Mouse (Mus musculus) left cerebral cortex, adult 8-10 months (tissue): ENCODE results near the gene Il17c. TPM values are rescaled to one million over a fixed set of nuclear protein-coding genes. Genes with fewer than 3 reads are reported as not detected.
A peak's percentile ranks its signal among the peaks of the same experiment; 100 is the strongest.

ENCODE experiments used
- DNase-seq, 2 experiments: peaks; one replicate each; pipeline ENCODE4 v3.0.0; 2022; ENCODE audit warnings: low spot score in 2 of 2
- total RNA-seq, 4 experiments: library from RNA; stranded (reverse); gene quantifications; 2 replicates each; pipeline ENCODE4 v1.2.4; 2022

The Il17c gene
- total RNA-seq: not detected

DNA sequence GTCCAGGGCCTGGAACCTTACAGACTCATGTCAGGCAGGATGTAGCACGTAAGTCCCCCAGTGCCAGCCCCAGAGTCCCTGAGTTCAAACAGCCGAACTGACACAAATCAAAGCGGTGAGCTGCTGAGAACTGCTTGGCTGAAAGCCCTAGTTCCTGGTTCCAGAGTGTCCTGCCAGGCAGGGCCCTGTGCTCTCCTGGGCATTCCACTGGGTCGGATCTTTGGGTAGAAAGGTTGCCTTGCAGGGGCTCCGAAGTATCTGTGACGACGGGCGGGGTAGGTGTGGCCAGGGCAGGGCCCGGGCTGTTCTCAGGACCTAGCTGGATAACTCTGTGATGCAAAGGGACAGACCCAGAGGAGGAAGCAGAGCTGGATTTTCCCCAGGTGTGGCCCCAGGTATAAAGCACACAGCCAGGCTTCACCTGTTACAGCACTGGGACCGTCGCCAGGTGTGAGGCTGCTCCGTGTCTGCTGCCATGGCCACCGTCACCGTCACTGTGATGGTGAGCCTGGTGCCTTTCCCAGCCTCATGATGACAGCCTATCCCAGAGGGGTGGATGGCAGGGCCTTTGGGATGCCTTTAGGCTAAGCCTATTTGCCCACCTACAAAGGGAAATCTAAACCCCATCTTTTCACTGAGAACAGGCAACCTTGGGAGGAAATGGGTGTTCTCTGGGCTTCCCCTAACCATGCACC lies at the start of gene Il17c:
TSS of gene Il17c (plus strand) at position 645 of the 695 bp plus-strand sequence.
- no peak for DNase-seq

- no peak for DNase-seq
These were observed 46.5 kb upstream of the Il17c start for GRCm38 (mm10) chr8:122375320-122375719.

- no peak for DNase-seq
These were observed 46.0 kb upstream of the Il17c start for GRCm38 (mm10) chr8:122375751-122376364.

- DNase-seq: peak; percentile 96 to 99
These were observed 45.2 kb upstream of the Il17c start, which contains the start of gene Zc3h18 for GRCm38 (mm10) chr8:122376365-122377231. TSS of gene Zc3h18 (plus strand) at chr8:122376609.

DNA sequence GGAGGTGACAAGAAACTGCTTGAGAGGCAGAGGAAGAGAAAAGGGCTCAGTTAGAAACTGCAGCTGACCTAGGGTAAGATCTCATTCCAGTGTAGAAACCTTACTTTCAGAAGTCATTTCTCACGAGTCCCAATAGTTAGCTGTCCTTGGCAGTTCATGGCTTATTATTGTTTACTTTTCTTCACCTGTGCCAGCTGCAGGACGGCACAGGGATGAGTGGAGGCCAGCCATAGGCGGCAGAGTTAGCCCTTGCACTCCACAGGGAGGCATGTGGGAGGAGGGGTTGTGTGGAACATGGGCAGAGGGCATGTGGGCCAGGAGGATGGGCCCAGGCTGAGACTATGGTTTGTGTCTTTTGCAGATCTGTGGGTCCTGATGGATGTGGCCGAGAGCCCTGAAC lies 38.8 kb upstream of the Il17c start:
- no peak for DNase-seq

GRCm38 (mm10) chr8:122389357-122389756 lies 32.5 kb upstream of the Il17c start:
- no peak for DNase-seq

DNA sequence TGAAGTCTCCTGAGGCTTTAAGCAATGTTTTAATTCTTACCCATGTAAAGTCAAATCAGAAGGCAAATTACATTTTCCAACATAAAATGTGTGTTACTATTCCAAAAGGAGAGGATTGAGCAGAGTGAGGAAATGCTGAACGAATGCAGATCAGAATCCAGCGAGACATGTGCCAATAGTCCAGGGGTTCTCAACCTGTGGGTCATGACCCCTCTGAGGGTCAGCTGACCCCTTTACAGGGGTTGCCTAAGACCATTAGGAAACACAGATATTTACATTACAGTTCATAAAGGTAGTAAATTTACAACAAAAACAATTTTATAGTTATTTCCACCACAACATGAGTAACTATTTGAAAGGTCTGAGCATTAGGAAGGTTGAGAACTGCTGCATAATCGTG lies 31.1 kb upstream of the Il17c start:
- no peak for DNase-seq

DNA sequence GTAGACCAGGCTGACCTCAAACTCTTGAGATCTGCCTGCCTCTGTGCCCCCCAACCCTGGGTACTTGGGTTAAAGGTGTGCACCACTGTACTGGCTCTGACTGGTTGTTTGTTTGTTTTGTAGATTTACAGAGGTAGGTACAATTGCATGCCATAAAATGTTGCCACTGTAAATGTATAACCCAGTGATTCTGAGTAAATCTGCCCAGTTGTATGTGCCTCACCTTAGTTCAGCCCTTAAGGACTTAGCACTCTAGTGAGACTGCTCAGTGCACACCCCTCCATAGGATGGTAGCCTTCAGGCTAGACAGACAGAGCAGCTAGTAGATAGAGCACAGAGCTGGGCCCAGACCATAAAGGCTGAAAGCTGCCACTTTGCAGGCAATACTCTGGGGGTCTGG lies 28.1 kb upstream of the Il17c start:
- no peak for DNase-seq

DNA sequence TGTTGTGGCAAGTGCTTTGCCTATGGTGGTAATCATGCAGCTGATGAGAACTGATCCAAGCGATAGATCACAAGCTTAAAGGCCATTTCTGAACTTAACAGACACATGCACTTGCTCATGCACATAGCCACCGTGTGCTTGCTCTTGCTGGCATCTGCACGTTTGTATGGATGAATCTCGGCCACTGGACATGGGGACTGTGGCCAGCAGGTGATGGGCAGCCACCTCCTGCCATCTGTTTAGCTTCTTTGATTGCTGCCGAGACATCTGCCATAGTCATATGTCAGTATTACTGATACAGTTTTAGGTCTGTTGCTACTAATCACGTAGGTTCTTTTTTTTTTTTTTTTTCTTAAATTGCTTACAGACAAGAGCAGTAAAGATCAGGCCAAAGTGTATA lies 26.5 kb upstream of the Il17c start:
- no peak for DNase-seq

- no peak for DNase-seq
These were observed 23.6 kb upstream of the Il17c start for GRCm38 (mm10) chr8:122398186-122398585.

DNA sequence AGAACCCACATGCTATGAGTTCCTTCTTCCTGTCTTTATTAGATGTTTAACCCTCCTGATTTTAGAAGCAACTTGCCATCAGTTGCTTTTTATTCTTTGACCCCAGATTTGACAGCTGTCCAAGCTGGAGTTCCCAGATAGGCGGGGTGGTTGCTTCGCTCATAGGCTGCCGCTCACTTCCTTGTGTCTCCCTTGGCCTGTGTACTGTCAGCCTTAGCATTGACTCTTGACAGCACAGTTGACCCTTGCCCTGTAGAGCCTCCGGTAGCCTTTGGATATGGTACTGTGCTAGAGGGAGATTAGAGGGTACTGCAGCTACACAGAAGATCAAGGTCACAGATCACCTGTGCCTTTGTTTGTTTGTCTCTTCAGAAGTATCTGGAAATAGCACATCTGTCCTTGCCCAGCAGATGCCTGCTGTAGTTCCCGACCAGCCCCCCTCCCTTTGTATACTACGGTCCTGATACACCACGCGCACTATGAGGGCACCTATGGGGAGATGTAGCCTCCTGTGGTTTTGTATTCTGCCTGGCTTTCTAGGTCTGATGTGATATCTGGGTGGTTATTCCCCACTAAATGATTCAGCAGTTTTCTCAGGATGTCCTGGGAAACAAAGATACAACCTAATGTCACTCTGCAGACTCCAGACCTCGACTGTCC lies 16.5 kb upstream of the Il17c start:
- no peak for DNase-seq

GRCm38 (mm10) chr8:122407678-122408077 lies 14.1 kb upstream of the Il17c start:
- DNase-seq: no peak

GRCm38 (mm10) chr8:122414311-122414710 lies 7.5 kb upstream of the Il17c start:
- DNase-seq: no peak

- no peak for DNase-seq
These were observed 6.3 kb upstream of the Il17c start for GRCm38 (mm10) chr8:122415554-122415953.

DNA sequence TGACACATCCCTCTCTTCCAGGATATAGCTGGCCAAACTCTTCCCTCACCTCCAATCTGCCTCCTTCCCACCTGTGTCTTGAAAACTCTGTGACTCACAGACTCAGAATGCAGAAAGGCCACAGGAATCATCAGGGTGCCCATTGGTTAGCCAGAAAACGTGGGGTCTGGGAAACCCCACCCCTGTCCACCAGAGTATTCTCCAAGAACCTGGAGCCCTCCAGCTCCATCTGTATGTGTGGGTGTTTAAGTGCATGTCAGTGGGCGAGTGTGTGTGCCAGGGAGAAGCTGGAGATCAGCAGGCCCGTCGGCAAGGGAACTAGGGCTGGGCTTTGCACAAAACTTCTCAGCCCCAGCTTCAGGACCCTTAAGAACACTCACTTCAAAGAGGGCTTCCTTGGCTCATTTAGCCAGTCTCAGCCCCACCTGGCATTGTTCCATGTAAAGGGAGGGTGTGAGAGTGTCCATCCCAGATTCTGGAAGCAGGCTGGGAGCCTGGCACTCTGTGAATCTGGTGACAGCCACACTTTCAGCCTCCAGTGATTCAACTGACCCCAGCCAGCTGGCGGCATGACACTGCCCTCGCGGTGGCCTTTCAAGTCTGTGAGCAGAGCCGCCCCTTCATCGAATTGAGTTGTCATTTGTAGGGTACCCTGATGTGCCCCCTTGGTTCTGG lies 1.8 kb upstream of the Il17c start:
- peak; percentile 25 to 70 for DNase-seq

DNA sequence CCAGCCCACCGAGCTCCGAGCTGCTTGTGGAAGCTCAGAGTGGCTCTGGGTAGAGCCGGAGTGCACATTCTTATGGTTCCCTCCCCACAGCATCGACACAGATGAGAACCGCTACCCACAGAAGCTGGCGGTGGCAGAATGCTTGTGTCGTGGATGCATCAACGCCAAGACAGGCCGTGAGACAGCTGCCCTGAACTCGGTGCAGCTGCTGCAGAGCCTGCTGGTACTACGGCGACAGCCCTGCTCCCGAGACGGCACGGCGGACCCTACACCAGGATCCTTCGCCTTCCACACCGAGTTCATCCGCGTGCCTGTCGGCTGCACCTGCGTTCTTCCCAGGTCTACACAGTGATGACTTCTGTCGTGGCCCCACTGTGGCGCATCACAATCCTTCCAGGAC lies 1.4 kb downstream of the Il17c start:
- no peak for DNase-seq

DNA sequence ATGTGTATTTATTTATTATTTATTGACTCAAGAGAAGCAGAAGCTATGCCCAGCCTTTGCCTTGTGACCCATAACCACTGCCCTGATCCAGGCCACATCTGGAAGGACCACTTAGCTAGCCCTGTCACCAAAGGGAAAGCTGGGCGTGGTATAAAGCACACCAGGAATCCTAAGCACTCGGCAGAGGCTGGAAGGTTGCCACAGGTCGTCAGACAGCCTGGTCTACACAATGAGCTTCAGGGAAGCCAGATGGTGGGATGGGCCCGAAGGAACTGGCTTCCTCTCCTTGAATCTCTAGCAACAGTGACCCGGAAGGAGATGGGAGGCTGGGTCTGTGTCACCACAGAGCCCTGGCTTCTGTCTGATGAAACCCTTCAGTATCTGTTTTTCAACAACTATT lies 1.8 kb downstream of the Il17c start:
- DNase-seq: no peak

- no peak for DNase-seq
These were observed 4.3 kb downstream of the Il17c start for GRCm38 (mm10) chr8:122426145-122426544.

DNA sequence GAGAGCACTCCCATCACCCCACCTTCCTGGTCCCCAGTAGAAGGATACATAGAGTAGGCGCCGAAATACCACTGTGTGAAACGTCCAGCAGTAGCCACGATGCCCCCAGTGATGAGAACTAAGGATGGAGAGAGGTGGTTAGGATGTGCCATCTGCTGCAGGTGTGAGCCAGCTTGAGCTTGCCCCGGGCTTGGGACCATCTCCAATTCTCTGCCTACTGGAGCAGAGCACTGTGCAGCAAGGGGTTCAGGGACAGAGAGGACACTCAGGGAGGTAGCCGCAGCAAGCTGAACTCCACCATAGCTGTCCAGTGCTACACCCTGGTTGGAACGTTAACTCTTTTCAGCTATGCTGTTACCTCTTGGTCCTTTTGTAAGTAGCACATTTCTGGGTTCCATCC lies 5.8 kb downstream of the Il17c start:
- DNase-seq: no peak

DNA sequence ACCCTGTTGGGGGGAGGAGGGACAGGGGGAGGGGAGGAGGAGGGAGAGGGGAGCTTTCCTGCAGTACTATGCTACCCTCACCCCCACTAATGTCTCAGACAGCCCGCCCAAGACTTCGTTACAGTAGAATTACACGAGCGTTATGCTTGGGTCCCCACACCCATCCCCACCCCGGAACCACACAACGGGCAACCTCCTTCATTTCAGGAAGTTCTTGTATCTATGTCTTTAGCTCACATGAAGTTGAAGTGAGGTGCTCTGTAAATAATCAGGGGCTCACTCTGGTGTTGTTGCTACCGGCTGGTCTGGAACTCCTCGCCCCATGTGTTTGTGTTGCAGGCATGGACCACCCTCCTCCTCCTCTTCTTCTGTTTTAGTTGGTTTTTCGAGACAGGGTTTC lies 6.3 kb downstream of the Il17c start:
- no peak for DNase-seq

- DNase-seq: no peak
These were observed 8.3 kb downstream of the Il17c start for GRCm38 (mm10) chr8:122430058-122430636.
